Mouse (Mus musculus) cerebellum, adult 18-20 months (tissue): ENCODE measurements around the gene Hist2h4.
"Not testable (repeated sequence)": the region's sequence is repeated elsewhere in the genome, so short reads cannot be mapped to it uniquely, and the experiment has no call there.

Experiments used
- DNase-seq, 2 experiments: peaks; one replicate each; pipeline ENCODE4 v3.0.0; 2021

The Hist2h4 gene

GRCm38 (mm10) chr3:96262979-96263550 lies at the start of gene Hist2h4:
TSS of gene Hist2h4 (minus strand) at chr3:96263311.
- DNase-seq = peak; percentile 95 to 96

GRCm38 (mm10) chr3:96312341-96313098 lies 49.4 kb upstream of the Hist2h4 start:
- no peak for DNase-seq

- DNase-seq = no peak
These were observed 46.3 kb upstream of the Hist2h4 start for GRCm38 (mm10) chr3:96309441-96309840.

GRCm38 (mm10) chr3:96306506-96306905 lies 43.4 kb upstream of the Hist2h4 start:
- no peak for DNase-seq

- no peak for DNase-seq
These were observed 39.0 kb upstream of the Hist2h4 start for GRCm38 (mm10) chr3:96302076-96302475.

- DNase-seq = no peak
These were observed 37.8 kb upstream of the Hist2h4 start for GRCm38 (mm10) chr3:96300706-96301529.

GRCm38 (mm10) chr3:96299562-96299961 lies 36.5 kb upstream of the Hist2h4 start:
- no peak for DNase-seq

- DNase-seq = no peak
These were observed 35.2 kb upstream of the Hist2h4 start for GRCm38 (mm10) chr3:96298360-96298759.

GRCm38 (mm10) chr3:96293787-96294186 lies 30.7 kb upstream of the Hist2h4 start, which contains the start of gene Fcgr1:
TSS of gene Fcgr1 (minus strand) at chr3:96293969.
- no peak for DNase-seq

GRCm38 (mm10) chr3:96293368-96293767 lies 30.3 kb upstream of the Hist2h4 start:
- DNase-seq = no peak

GRCm38 (mm10) chr3:96292641-96293040 lies 29.5 kb upstream of the Hist2h4 start:
- no peak for DNase-seq

GRCm38 (mm10) chr3:96290727-96291126 lies 27.6 kb upstream of the Hist2h4 start:
- not testable (repeated sequence) for DNase-seq

- DNase-seq = no peak
These were observed 26.1 kb upstream of the Hist2h4 start for GRCm38 (mm10) chr3:96289201-96289600.

- DNase-seq = not testable (repeated sequence)
These were observed 24.2 kb upstream of the Hist2h4 start for GRCm38 (mm10) chr3:96287334-96287733.

- DNase-seq = no peak
These were observed 21.3 kb upstream of the Hist2h4 start for GRCm38 (mm10) chr3:96284457-96284856.

GRCm38 (mm10) chr3:96280660-96281059 lies 17.5 kb upstream of the Hist2h4 start:
- DNase-seq = no peak

- DNase-seq = peak; percentile 88 to 90
These were observed 14.9 kb upstream of the Hist2h4 start for GRCm38 (mm10) chr3:96277800-96278624.

- DNase-seq = peak; percentile 47 to 49
These were observed 14.3 kb upstream of the Hist2h4 start for GRCm38 (mm10) chr3:96277428-96277799.

GRCm38 (mm10) chr3:96273591-96274465 lies 10.7 kb upstream of the Hist2h4 start:
- no peak for DNase-seq

- DNase-seq = peak; percentile 90 to 94
These were observed 6.7 kb upstream of the Hist2h4 start, which contains the start of gene Hist2h2bb for GRCm38 (mm10) chr3:96269511-96270474. TSS of gene Hist2h2bb (plus strand) at chr3:96269752.
